Mouse (Mus musculus): ENCODE measurements around the gene Cd4.

GRCm38 (mm10) chr6:124937493-124937892, 49.5 kb upstream of the Cd4 start:
- TF ChIP-seq CTCF (conservative IDR thresholded peaks at IDR 0.05; ENCODE audit: insufficient read depth, insufficient read length, low read depth, low read length) (no peak), POLR2A (IDR thresholded peaks at IDR 0.05; ENCODE audit: low read depth, low read length) (no peak)
